Mouse (Mus musculus) myocyte (in vitro differentiated cells): ENCODE data around the gene Uts2r. TPM values are rescaled to one million over a fixed set of nuclear protein-coding genes. Genes with fewer than 3 reads are reported as not detected.

Experiments
- H3K27me3 ChIP-seq: one replicate; pipeline ENCODE4 v1.6.1; 2011; ENCODE audit not compliant: control insufficient read depth, insufficient read depth, insufficient read length
- H3K36me3 ChIP-seq: one replicate; pipeline ENCODE4 v1.6.1; 2011; ENCODE audit not compliant: control insufficient read depth, insufficient read depth
- H3K4me2 ChIP-seq: one replicate; pipeline ENCODE4 v1.6.1; 2011; ENCODE audit warnings: low read depth, control low read depth
- H3K4me3 ChIP-seq: one replicate; pipeline ENCODE4 v1.5.1; 2011; ENCODE audit warnings: mild to moderate bottlenecking, control low read depth, moderate library complexity
- H3K79me2 ChIP-seq: one replicate; pipeline ENCODE4 v1.6.1; 2011; ENCODE audit not compliant: control insufficient read depth, insufficient read depth
- H3ac ChIP-seq: one replicate; pipeline ENCODE4 v1.6.1; 2011; ENCODE audit not compliant: control insufficient read depth, insufficient read length
- CEBPB ChIP-seq: IDR thresholded peaks from 2 replicates; pipeline ENCODE4 v1.6.1; 2011; ENCODE audit warnings: mild to moderate bottlenecking, moderate library complexity; ENCODE audit not compliant: poor library complexity, insufficient read depth, severe bottlenecking
- E2F4 ChIP-seq: IDR thresholded peaks from one replicate; pipeline ENCODE4 v1.6.1; 2011; ENCODE audit warnings: mild to moderate bottlenecking, control low read depth, moderate library complexity; ENCODE audit not compliant: insufficient read depth
- MAX ChIP-seq: IDR thresholded peaks from one replicate; pipeline ENCODE4 v1.6.1; 2011; ENCODE audit warnings: low read depth, mild to moderate bottlenecking, control low read depth
- MYOD1 ChIP-seq, 3 experiments: IDR thresholded peaks; one replicate each; pipeline ENCODE4 v1.6.1; 2011; ENCODE audit warnings: control low read depth in 2 of 3, low read depth in 2 of 3, mild to moderate bottlenecking in 2 of 3, moderate library complexity in 1 of 3; ENCODE audit not compliant: insufficient read length in 2 of 3, control insufficient read depth in 1 of 3
- MYOG ChIP-seq, 3 experiments: IDR thresholded peaks; one replicate each; pipeline ENCODE4 v1.6.1; 2011; ENCODE audit warnings: control low read depth in 2 of 3, low read depth in 2 of 3, mild to moderate bottlenecking in 2 of 3; ENCODE audit not compliant: insufficient read length in 2 of 3, control insufficient read depth in 1 of 3, insufficient read depth in 1 of 3
- POLR2A ChIP-seq: IDR thresholded peaks from one replicate; pipeline ENCODE4 v1.6.1; 2011; ENCODE audit warnings: low read depth, mild to moderate bottlenecking, control low read depth, moderate library complexity; ENCODE audit not compliant: insufficient read length
- POLR2AphosphoS2 ChIP-seq: IDR thresholded peaks from one replicate; pipeline ENCODE4 v1.6.1; 2011; ENCODE audit warnings: low read depth, control low read depth; ENCODE audit not compliant: insufficient read length
- REST ChIP-seq: IDR thresholded peaks from one replicate; pipeline ENCODE4 v1.6.1; 2011; ENCODE audit warnings: mild to moderate bottlenecking, control low read depth, moderate library complexity; ENCODE audit not compliant: insufficient read depth, insufficient read length
- SRF ChIP-seq: IDR thresholded peaks from one replicate; pipeline ENCODE4 v1.6.1; 2011; ENCODE audit warnings: low read depth; ENCODE audit not compliant: control insufficient read depth, insufficient read length
- TCF12 ChIP-seq: IDR thresholded peaks from one replicate; pipeline ENCODE4 v1.6.1; 2011; ENCODE audit warnings: mild to moderate bottlenecking, control low read depth; ENCODE audit not compliant: poor library complexity, insufficient read depth, severe bottlenecking
- TCF3 ChIP-seq: IDR thresholded peaks from one replicate; pipeline ENCODE4 v1.6.1; 2011; ENCODE audit warnings: low read depth, control low read depth; ENCODE audit not compliant: insufficient read length
- USF1 ChIP-seq: IDR thresholded peaks from one replicate; pipeline ENCODE4 v1.6.1; 2011; ENCODE audit warnings: low read depth, mild to moderate bottlenecking, control low read depth, moderate library complexity
- polyA plus RNA-seq: library from polyadenylated mRNA; unstranded; fragments of >200 nt; fragmentation: generic; extraction: Trizol; gene quantifications from one replicate; pipeline ENCODE4 v1.2.1, GENCODE M21; 2012; ENCODE audit warnings: missing spikeins

The Uts2r gene
- polyA plus RNA-seq, 1 experiment, result 0.20 TPM

DNA sequence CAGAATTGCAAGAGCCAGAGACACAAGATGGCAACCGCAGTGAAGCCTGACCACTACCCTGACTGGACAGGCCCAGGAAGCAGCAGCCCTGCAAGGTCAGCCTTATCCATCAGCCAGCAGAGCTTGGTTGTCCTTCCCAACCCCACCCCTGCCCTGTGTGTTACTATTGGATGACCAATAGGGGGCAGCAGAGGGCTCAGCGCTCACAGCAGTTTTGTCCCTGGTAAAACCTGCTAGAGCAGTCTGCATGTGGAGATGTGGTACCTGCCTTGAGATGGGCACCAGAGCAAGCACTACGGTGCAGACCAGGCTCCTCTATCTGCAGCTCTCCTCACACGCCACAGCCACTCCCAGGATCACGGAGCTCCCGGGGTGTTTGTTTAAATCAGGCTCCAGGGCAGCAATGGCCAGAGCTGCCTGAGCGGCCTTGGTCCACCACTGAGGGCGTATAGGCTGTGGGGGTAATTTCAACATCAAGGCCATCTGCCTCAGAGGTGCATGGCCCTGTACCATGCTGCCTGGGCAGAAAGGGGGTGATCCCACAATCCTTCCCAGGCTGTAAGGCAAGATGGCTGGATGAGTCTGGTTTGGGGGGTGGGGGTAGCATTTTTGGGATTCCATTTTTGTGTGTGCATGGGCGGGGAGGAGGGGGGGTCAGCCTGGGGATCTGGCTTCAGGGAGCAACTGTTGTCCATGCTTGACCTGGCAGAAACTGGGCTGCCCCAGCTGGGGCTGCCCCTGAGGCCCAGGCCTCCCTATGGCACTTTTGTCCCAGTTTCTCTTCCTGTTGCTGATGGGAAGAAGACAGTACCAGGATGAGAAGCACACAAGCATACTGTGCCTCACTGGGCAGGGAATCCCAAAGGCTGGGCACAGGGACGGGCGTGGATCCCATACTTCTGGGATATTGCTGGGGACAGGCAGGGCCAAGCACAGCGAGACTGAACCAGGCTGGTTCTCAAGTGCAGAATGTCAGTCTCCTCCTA lies 16.5 kb downstream of the Uts2r start:
- TF ChIP-seq USF1 (no peak), CEBPB (no peak), TCF3 (no peak), REST (no peak), MYOG (IDR thresholded peaks at IDR 0.05; ENCODE audit: control insufficient read depth in 1 of 3, insufficient read depth in 1 of 3, insufficient read length in 2 of 3, low read depth in 2 of 3) (no peak), SRF (no peak), POLR2A (no peak), TCF12 (no peak), MYOD1 (IDR thresholded peaks at IDR 0.05; ENCODE audit: control insufficient read depth in 1 of 3, insufficient read length in 2 of 3, low read depth in 2 of 3) (no peak), MAX (no peak), E2F4 (no peak), POLR2AphosphoS2 (no peak)
- no peaks in the 10 kb centered on the region for H3K36me3 ChIP-seq
- H3K27me3 ChIP-seq, result no peaks in the 10 kb centered on the region
- H3K4me3 ChIP-seq, result no peak overlapping the region
- H3K4me2 ChIP-seq, result no peak overlapping the region
- no peaks in the 10 kb centered on the region for H3K79me2 ChIP-seq
- no peak overlapping the region for H3ac ChIP-seq

DNA sequence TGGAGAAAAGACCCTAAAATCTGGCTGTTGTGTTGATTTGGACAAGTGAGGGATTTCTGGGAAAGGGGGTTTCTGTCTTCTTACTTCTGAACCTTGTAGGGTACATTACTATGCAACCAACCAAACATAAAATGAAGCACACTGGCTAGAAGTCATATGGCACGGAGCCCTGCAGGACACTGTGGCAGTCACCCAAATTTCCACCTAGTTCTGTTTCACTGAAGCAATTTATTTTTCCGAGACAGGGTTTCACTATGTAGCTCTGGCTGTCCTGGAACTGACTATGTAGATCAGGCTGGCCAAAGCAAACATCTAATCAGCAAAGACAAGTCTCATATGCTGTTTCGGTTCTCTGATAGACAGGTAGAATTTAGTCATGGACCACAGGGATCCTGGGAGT lies 29.6 kb downstream of the Uts2r start:
- no peaks in the 10 kb centered on the region for H3K79me2 ChIP-seq
- no peak overlapping the region for H3ac ChIP-seq
- H3K4me3 ChIP-seq, result no peak overlapping the region
- no peaks in the 10 kb centered on the region for H3K27me3 ChIP-seq
- TF ChIP-seq MYOD1 (IDR thresholded peaks at IDR 0.05; ENCODE audit: control insufficient read depth in 1 of 3, insufficient read length in 2 of 3, low read depth in 2 of 3) (no peak), TCF3 (no peak), POLR2A (no peak), POLR2AphosphoS2 (no peak), CEBPB (no peak), USF1 (no peak), E2F4 (no peak), REST (no peak), MAX (no peak), TCF12 (no peak)
- H3K36me3 ChIP-seq, result no peaks in the 10 kb centered on the region
- H3K4me2 ChIP-seq, result no peak overlapping the region

DNA sequence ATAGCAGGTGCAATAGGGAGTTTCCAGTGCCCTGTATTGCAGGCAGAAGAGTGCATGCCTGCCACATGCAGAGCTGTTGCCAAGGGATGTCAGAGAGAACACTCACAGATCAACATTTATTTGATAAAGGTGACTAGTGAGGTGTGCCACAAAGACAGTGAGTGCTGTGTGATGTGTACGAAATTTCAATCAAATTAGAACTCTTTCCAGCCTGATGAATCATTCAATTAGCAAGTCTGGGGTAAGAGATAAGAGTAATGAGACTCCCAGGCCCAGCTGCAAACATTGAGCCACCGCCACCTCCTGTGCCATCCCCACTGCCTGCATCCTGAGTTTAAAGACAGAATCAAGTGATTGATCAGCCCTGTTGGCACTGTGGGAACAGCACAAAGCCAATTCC lies 32.7 kb downstream of the Uts2r start:
- H3K4me2 ChIP-seq, result no peak overlapping the region
- TF ChIP-seq E2F4 (no peak), TCF12 (no peak), MAX (no peak), CEBPB (no peak), SRF (no peak), MYOD1 (IDR thresholded peaks at IDR 0.05; ENCODE audit: control insufficient read depth in 1 of 3, insufficient read length in 2 of 3, low read depth in 2 of 3) (no peak), MYOG (IDR thresholded peaks at IDR 0.05; ENCODE audit: control insufficient read depth in 1 of 3, insufficient read depth in 1 of 3, insufficient read length in 2 of 3, low read depth in 2 of 3) (no peak), REST (no peak)
- no peak overlapping the region for H3K4me3 ChIP-seq
- H3ac ChIP-seq, result no peak overlapping the region
- no peaks in the 10 kb centered on the region for H3K36me3 ChIP-seq
- H3K79me2 ChIP-seq, result no peaks in the 10 kb centered on the region
- no peaks in the 10 kb centered on the region for H3K27me3 ChIP-seq

GRCm38 (mm10) chr11:121193415-121193814 lies 33.3 kb downstream of the Uts2r start:
- TF ChIP-seq TCF12, result no peak
- TF ChIP-seq MAX, result no peak
- TF ChIP-seq USF1, result no peak
- no peak for TF ChIP-seq MYOD1 (IDR thresholded peaks at IDR 0.05; ENCODE audit: control insufficient read depth in 1 of 3, insufficient read length in 2 of 3, low read depth in 2 of 3)
- no peak for TF ChIP-seq POLR2A
- TF ChIP-seq CEBPB, result no peak
- TF ChIP-seq E2F4, result no peak
- TF ChIP-seq REST, result no peak
- TF ChIP-seq MYOG (IDR thresholded peaks at IDR 0.05; ENCODE audit: control insufficient read depth in 1 of 3, insufficient read depth in 1 of 3, insufficient read length in 2 of 3, low read depth in 2 of 3), result no peak
- no peak for TF ChIP-seq POLR2AphosphoS2
- no peak for TF ChIP-seq SRF
- TF ChIP-seq TCF3, result no peak
- H3K4me2 ChIP-seq, result no peak overlapping the region

More at GRCm38 (mm10) chr11:121193415-121193814, 33.3 kb downstream of the Uts2r start:
- Histone ChIP-seq H3K36me3 (no peaks in the 10 kb centered on the region), H3ac (no peak overlapping the region), H3K27me3 (no peaks in the 10 kb centered on the region), H3K79me2 (no peaks in the 10 kb centered on the region), H3K4me3 (no peak overlapping the region)
